Mouse (Mus musculus): ENCODE results near the gene Rapgef1. TPM values are rescaled to one million over a fixed set of nuclear protein-coding genes. Genes with fewer than 3 reads are reported as not detected.

Gene Rapgef1
- polyA plus RNA-seq, 1 experiment from 2014 or later, result 19.8 TPM

- Histone ChIP-seq H3K27ac (no peak overlapping the region), H3K9ac (replicated peaks) (0 out of 2 replicates have a peak overlapping the region, but pooled peaks have one; percentile 14)
- no peak for ATAC-seq
These were observed 15.0 kb downstream of the Rapgef1 start for GRCm38 (mm10) chr2:29634541-29634940.

GRCm38 (mm10) chr2:29635966-29636507, 16.5 kb downstream of the Rapgef1 start:
- H3K27me3 ChIP-seq, result no peaks in the 10 kb centered on the region
- no peak overlapping the region for H3K9ac ChIP-seq (replicated peaks)
- H3K9me3 ChIP-seq, result no peaks in the 10 kb centered on the region
- no peak overlapping the region for H3K27ac ChIP-seq
- peaks cover 20% of the 10 kb centered on the region for H3K4me1 ChIP-seq (replicated peaks)
- H3K4me3 ChIP-seq (replicated peaks), result no peak overlapping the region
- 0 out of 2 replicates have a peak, but pooled peaks cover 3% of the 10 kb centered on the region for H3K36me3 ChIP-seq
- no peak for ATAC-seq
- no peak overlapping the region for H3K4me2 ChIP-seq (replicated peaks)
- WGBS, result 91% methylated on average over 5 of the region's 5 CpGs

More at GRCm38 (mm10) chr2:29634541-29634940, 15.0 kb downstream of the Rapgef1 start:
- H3K9me3 ChIP-seq, result no peaks in the 10 kb centered on the region
- H3K4me1 ChIP-seq (replicated peaks), result peaks cover 26% of the 10 kb centered on the region
- no peaks in the 10 kb centered on the region for H3K27me3 ChIP-seq
- peaks cover 3% of the 10 kb centered on the region; the same call in 1 of the 2 replicates for H3K36me3 ChIP-seq
- H3K4me2 ChIP-seq (replicated peaks), result no peak overlapping the region
- WGBS, result 82% methylated on average over 5 of the region's 5 CpGs
- H3K4me3 ChIP-seq (replicated peaks), result no peak overlapping the region

- Histone ChIP-seq H3K9me3 (no peaks in the 10 kb centered on the region), H3K4me2 (replicated peaks) (no peak overlapping the region), H3K4me1 (replicated peaks) (peaks cover 28% of the 10 kb centered on the region), H3K4me3 (replicated peaks) (no peak overlapping the region), H3K9ac (replicated peaks) (no peak overlapping the region), H3K36me3 (0 out of 2 replicates have a peak, but pooled peaks cover 3% of the 10 kb centered on the region), H3K27me3 (no peaks in the 10 kb centered on the region), H3K27ac (no peak overlapping the region)
- ATAC-seq, result no peak
These were observed 18.0 kb downstream of the Rapgef1 start for GRCm38 (mm10) chr2:29637528-29637927.

GRCm38 (mm10) chr2:29639377-29639776, 19.9 kb downstream of the Rapgef1 start:
- no peak for ATAC-seq
- no peak overlapping the region for H3K4me3 ChIP-seq (replicated peaks)
- H3K27ac ChIP-seq, result no peak overlapping the region
- peaks cover 26% of the 10 kb centered on the region for H3K4me1 ChIP-seq (replicated peaks)
- WGBS, result 85% methylated on average over 1 of the region's 1 CpGs
- 0 out of 2 replicates have a peak, but pooled peaks cover 3% of the 10 kb centered on the region for H3K36me3 ChIP-seq
- no peaks in the 10 kb centered on the region for H3K27me3 ChIP-seq
- no peaks in the 10 kb centered on the region for H3K9me3 ChIP-seq
- H3K4me2 ChIP-seq (replicated peaks), result no peak overlapping the region
- H3K9ac ChIP-seq (replicated peaks), result no peak overlapping the region

GRCm38 (mm10) chr2:29639953-29640743, 20.6 kb downstream of the Rapgef1 start:
- no peak for ATAC-seq
- no peak overlapping the region for H3K4me2 ChIP-seq (replicated peaks)
- no peaks in the 10 kb centered on the region for H3K27me3 ChIP-seq
- no peak overlapping the region; the same call in 1 of the 2 replicates for H3K27ac ChIP-seq
- H3K9ac ChIP-seq (replicated peaks), result no peak overlapping the region
- no peak overlapping the region for H3K4me3 ChIP-seq (replicated peaks)
- 92% methylated on average over 5 of the region's 5 CpGs for WGBS
- peaks cover 22% of the 10 kb centered on the region for H3K4me1 ChIP-seq (replicated peaks)
- H3K9me3 ChIP-seq, result no peaks in the 10 kb centered on the region
- H3K36me3 ChIP-seq, result peaks cover 3% of the 10 kb centered on the region; the same call in 1 of the 2 replicates

- Histone ChIP-seq H3K9ac (replicated peaks) (no peak overlapping the region), H3K36me3 (no peaks in the 10 kb centered on the region; the same call in 1 of the 2 replicates), H3K4me2 (replicated peaks) (no peak overlapping the region), H3K9me3 (no peaks in the 10 kb centered on the region), H3K27me3 (no peaks in the 10 kb centered on the region), H3K27ac (no peak overlapping the region), H3K4me3 (replicated peaks) (no peak overlapping the region), H3K4me1 (replicated peaks) (peaks cover 24% of the 10 kb centered on the region)
- 93% methylated on average over 3 of the region's 3 CpGs for WGBS
- ATAC-seq, result no peak
These were observed 22.2 kb downstream of the Rapgef1 start for GRCm38 (mm10) chr2:29641707-29642106.

GRCm38 (mm10) chr2:29643418-29643817, 23.9 kb downstream of the Rapgef1 start:
- H3K4me1 ChIP-seq (replicated peaks), result peaks cover 30% of the 10 kb centered on the region
- WGBS, result 22% methylated on average over 4 of the region's 4 CpGs

GRCm38 (mm10) chr2:29645071-29645628, 25.6 kb downstream of the Rapgef1 start:
- 78% methylated on average over 4 of the region's 4 CpGs for whole genome bisulfite sequencing
- Histone ChIP-seq H3K9me3 (no peaks in the 10 kb centered on the region), H3K4me3 (replicated peaks) (no peak overlapping the region), H3K36me3 (no peaks in the 10 kb centered on the region; the same call in 1 of the 2 replicates), H3K9ac (replicated peaks) (no peak overlapping the region), H3K27me3 (no peaks in the 10 kb centered on the region), H3K4me1 (replicated peaks) (peaks cover 36% of the 10 kb centered on the region), H3K27ac (no peak overlapping the region), H3K4me2 (replicated peaks) (no peak overlapping the region)
- ATAC-seq, result no peak

More at GRCm38 (mm10) chr2:29643418-29643817, 23.9 kb downstream of the Rapgef1 start:
- Histone ChIP-seq H3K4me2 (replicated peaks) (no peak overlapping the region), H3K27me3 (no peaks in the 10 kb centered on the region), H3K4me3 (replicated peaks) (no peak overlapping the region), H3K27ac (no peak overlapping the region), H3K9ac (replicated peaks) (no peak overlapping the region), H3K36me3 (no peaks in the 10 kb centered on the region; the same call in 1 of the 2 replicates), H3K9me3 (no peaks in the 10 kb centered on the region)
- no peak for ATAC-seq

GRCm38 (mm10) chr2:29646613-29647012, 27.1 kb downstream of the Rapgef1 start:
- H3K27me3 ChIP-seq, result no peaks in the 10 kb centered on the region
- ATAC-seq, result no peak
- no peaks in the 10 kb centered on the region for H3K9me3 ChIP-seq

GRCm38 (mm10) chr2:29647162-29647561, 27.6 kb downstream of the Rapgef1 start:
- Histone ChIP-seq H3K27ac (peak overlapping the region; percentile 1; the same call in 1 of the 2 replicates), H3K9ac (replicated peaks) (no peak overlapping the region), H3K4me1 (replicated peaks) (peaks cover 35% of the 10 kb centered on the region), H3K27me3 (no peaks in the 10 kb centered on the region), H3K4me2 (replicated peaks) (no peak overlapping the region), H3K36me3 (no peaks in the 10 kb centered on the region; the same call in 1 of the 2 replicates), H3K9me3 (no peaks in the 10 kb centered on the region), H3K4me3 (replicated peaks) (no peak overlapping the region)
- ATAC-seq, result no peak
- 87% methylated on average over 4 of the region's 4 CpGs for WGBS

More at GRCm38 (mm10) chr2:29646613-29647012, 27.1 kb downstream of the Rapgef1 start:
- H3K4me2 ChIP-seq (replicated peaks), result no peak overlapping the region
- peak overlapping the region; percentile 1; the same call in 1 of the 2 replicates for H3K27ac ChIP-seq
- no peak overlapping the region for H3K9ac ChIP-seq (replicated peaks)
- peaks cover 33% of the 10 kb centered on the region for H3K4me1 ChIP-seq (replicated peaks)
- 83% methylated on average over 3 of the region's 3 CpGs for WGBS
- no peaks in the 10 kb centered on the region; the same call in 1 of the 2 replicates for H3K36me3 ChIP-seq
- H3K4me3 ChIP-seq (replicated peaks), result no peak overlapping the region

GRCm38 (mm10) chr2:29647808-29648207, 28.3 kb downstream of the Rapgef1 start:
- Histone ChIP-seq H3K9ac (replicated peaks) (no peak overlapping the region), H3K4me2 (replicated peaks) (no peak overlapping the region), H3K27ac (no peak overlapping the region), H3K4me3 (replicated peaks) (no peak overlapping the region), H3K9me3 (no peaks in the 10 kb centered on the region), H3K4me1 (replicated peaks) (peaks cover 35% of the 10 kb centered on the region), H3K27me3 (no peaks in the 10 kb centered on the region), H3K36me3 (no peaks in the 10 kb centered on the region; the same call in 1 of the 2 replicates)
- ATAC-seq, result no peak
- WGBS, result 84% methylated on average over 7 of the region's 7 CpGs
